Mouse (Mus musculus) embryonic facial prominence, embryonic 15.5 days (tissue): ENCODE measurements around the gene Capzb. TPM values are rescaled to one million over a fixed set of nuclear protein-coding genes. Genes with fewer than 3 reads are reported as not detected.

ENCODE experiments used
- ATAC-seq: fragments of 200-750 bp; cut with Nextera tagmentation; 2 replicates; pipeline ENCODE4 v1.8.0; 2017; ENCODE audit warnings: low read depth, moderate TSS enrichment; ENCODE audit not compliant: insufficient number of reproducible peaks, low FRiP score, low TSS enrichment
- H3K27ac ChIP-seq: fragments of 300-500 bp; sonication (generic); replicated peaks from 2 replicates; pipeline ENCODE4 v1.5.1; 2015; ENCODE audit warnings: mild to moderate bottlenecking, inconsistent platforms
- H3K27me3 ChIP-seq: fragments of 300-500 bp; sonication (generic); 2 replicates; pipeline ENCODE4 v1.6.1; 2015; ENCODE audit warnings: inconsistent platforms
- H3K36me3 ChIP-seq: fragments of 300-500 bp; sonication (generic); 2 replicates; pipeline ENCODE4 v1.6.1; 2015; ENCODE audit warnings: mild to moderate bottlenecking, inconsistent platforms
- H3K4me1 ChIP-seq: fragments of 300-500 bp; sonication (generic); 2 replicates; pipeline ENCODE4 v1.6.1; 2015; ENCODE audit warnings: inconsistent platforms
- H3K4me2 ChIP-seq: fragments of 300-500 bp; sonication (generic); replicated peaks from 2 replicates; pipeline ENCODE4 v1.6.1; 2015; ENCODE audit warnings: mild to moderate bottlenecking, inconsistent platforms
- H3K4me3 ChIP-seq: fragments of 300-500 bp; sonication (generic); replicated peaks from 2 replicates; pipeline ENCODE4 v1.5.1; 2015; ENCODE audit warnings: mild to moderate bottlenecking, inconsistent platforms
- H3K9ac ChIP-seq: fragments of 300-500 bp; sonication (generic); 2 replicates; pipeline ENCODE4 v1.6.1; 2015; ENCODE audit warnings: inconsistent platforms
- H3K9me3 ChIP-seq: fragments of 300-500 bp; sonication (generic); replicated peaks from 2 replicates; pipeline ENCODE4 v1.6.1; 2016; ENCODE audit warnings: inconsistent platforms
- WGBS: fragments of 180-500 bp; shearing (Covaris S2); methylation state at CpG from one replicate; pipeline ENCODE4 v1.1.7; 2015; 5-methylcytosine and 5-hydroxymethylcytosine counted together
- polyA plus RNA-seq: library from polyadenylated mRNA; unstranded; fragments of >200 nt; fragmentation: Nextera tagmentation; extraction: Ambion mirVana; gene quantifications from 2 replicates; pipeline ENCODE4 v1.2.1, GENCODE M21; 2015

Capzb gene
- polyA plus RNA-seq, 1 experiment from 2014 or later: 397 TPM

GRCm38 (mm10) chr4:139270168-139270567, 77.5 kb downstream of the Capzb start:
- Histone ChIP-seq H3K9me3 (no peaks in the 10 kb centered on the region), H3K4me3 (no peak overlapping the region), H3K36me3 (peaks cover 29% of the 10 kb centered on the region), H3K27ac (peak overlapping the region; percentile 76; the same call in 1 of the 2 replicates), H3K4me1 (peaks cover 77% of the 10 kb centered on the region), H3K4me2 (no peak overlapping the region), H3K27me3 (no peaks in the 10 kb centered on the region), H3K9ac (no peak overlapping the region)
- ATAC-seq: no peak
- WGBS: 45% methylated on average over 3 of the region's 3 CpGs

- WGBS: 32% methylated on average over 9 of the region's 9 CpGs
- Histone ChIP-seq H3K4me2 (no peak overlapping the region), H3K27me3 (no peaks in the 10 kb centered on the region), H3K9ac (no peak overlapping the region), H3K36me3 (peaks cover 26% of the 10 kb centered on the region), H3K9me3 (no peaks in the 10 kb centered on the region), H3K27ac (peak overlapping the region; percentile 76), H3K4me1 (peaks cover 78% of the 10 kb centered on the region), H3K4me3 (no peak overlapping the region)
- no peak for ATAC-seq
These were observed 78.9 kb downstream of the Capzb start for GRCm38 (mm10) chr4:139271562-139271961.

- peaks cover 68% of the 10 kb centered on the region for H3K4me1 ChIP-seq
These were observed 80.4 kb downstream of the Capzb start for GRCm38 (mm10) chr4:139272951-139273680.

GRCm38 (mm10) chr4:139274573-139274972, 81.9 kb downstream of the Capzb start:
- 0 out of 2 replicates have a peak overlapping the region, but pooled peaks have one; percentile 7 for H3K27ac ChIP-seq

More at GRCm38 (mm10) chr4:139272951-139273680, 80.4 kb downstream of the Capzb start:
- ATAC-seq: no peak
- Histone ChIP-seq H3K4me3 (no peak overlapping the region), H3K9ac (no peak overlapping the region), H3K27me3 (no peaks in the 10 kb centered on the region), H3K27ac (no peak overlapping the region), H3K36me3 (peaks cover 26% of the 10 kb centered on the region), H3K4me2 (no peak overlapping the region), H3K9me3 (no peaks in the 10 kb centered on the region)
- 87% methylated on average over 10 of the region's 10 CpGs for WGBS

GRCm38 (mm10) chr4:139276411-139276810, 83.7 kb downstream of the Capzb start:
- peaks cover 38% of the 10 kb centered on the region for H3K36me3 ChIP-seq
- no peaks in the 10 kb centered on the region for H3K27me3 ChIP-seq
- no peak for ATAC-seq
- H3K27ac ChIP-seq: 0 out of 2 replicates have a peak overlapping the region, but pooled peaks have one; percentile 39
- no peak overlapping the region for H3K4me3 ChIP-seq
- H3K4me1 ChIP-seq: peaks cover 42% of the 10 kb centered on the region
- no peak overlapping the region for H3K4me2 ChIP-seq
- H3K9ac ChIP-seq: no peak overlapping the region
- no peaks in the 10 kb centered on the region for H3K9me3 ChIP-seq
- WGBS: 65% methylated on average over 7 of the region's 7 CpGs

More at GRCm38 (mm10) chr4:139274573-139274972, 81.9 kb downstream of the Capzb start:
- H3K9me3 ChIP-seq: no peaks in the 10 kb centered on the region
- no peaks in the 10 kb centered on the region for H3K27me3 ChIP-seq
- 86% methylated on average over 7 of the region's 7 CpGs for WGBS
- H3K9ac ChIP-seq: no peak overlapping the region
- H3K36me3 ChIP-seq: peaks cover 22% of the 10 kb centered on the region
- no peak for ATAC-seq
- H3K4me3 ChIP-seq: no peak overlapping the region
- H3K4me1 ChIP-seq: peaks cover 57% of the 10 kb centered on the region
- no peak overlapping the region for H3K4me2 ChIP-seq

- Histone ChIP-seq H3K4me2 (no peak overlapping the region), H3K27ac (no peak overlapping the region), H3K4me1 (peaks cover 32% of the 10 kb centered on the region), H3K4me3 (no peak overlapping the region), H3K9ac (no peak overlapping the region), H3K27me3 (no peaks in the 10 kb centered on the region), H3K9me3 (no peaks in the 10 kb centered on the region), H3K36me3 (peaks cover 56% of the 10 kb centered on the region)
- no peak for ATAC-seq
- WGBS: 86% methylated on average over 12 of the region's 12 CpGs
These were observed 87.8 kb downstream of the Capzb start for GRCm38 (mm10) chr4:139280530-139280929.

- Histone ChIP-seq H3K36me3 (peaks cover 69% of the 10 kb centered on the region), H3K4me2 (no peak overlapping the region), H3K4me3 (no peak overlapping the region), H3K9ac (no peak overlapping the region), H3K27me3 (no peaks in the 10 kb centered on the region), H3K4me1 (peaks cover 26% of the 10 kb centered on the region), H3K27ac (no peak overlapping the region), H3K9me3 (no peaks in the 10 kb centered on the region)
- no peak for ATAC-seq
- 85% methylated on average over 16 of the region's 16 CpGs for WGBS
These were observed 89.2 kb downstream of the Capzb start for GRCm38 (mm10) chr4:139281791-139282345.

- no peak for ATAC-seq
- no peak overlapping the region for H3K4me3 ChIP-seq
- peaks cover 34% of the 10 kb centered on the region for H3K4me1 ChIP-seq
- H3K9me3 ChIP-seq: no peaks in the 10 kb centered on the region
- H3K36me3 ChIP-seq: peaks cover 78% of the 10 kb centered on the region
- 61% methylated on average over 6 of the region's 6 CpGs for WGBS
- no peak overlapping the region for H3K9ac ChIP-seq
- no peaks in the 10 kb centered on the region for H3K27me3 ChIP-seq
- H3K27ac ChIP-seq: no peak overlapping the region
- H3K4me2 ChIP-seq: no peak overlapping the region
These were observed 90.3 kb downstream of the Capzb start for GRCm38 (mm10) chr4:139282955-139283417.

GRCm38 (mm10) chr4:139284877-139285276, 92.2 kb downstream of the Capzb start:
- Histone ChIP-seq H3K4me2 (no peak overlapping the region), H3K4me1 (peaks cover 47% of the 10 kb centered on the region), H3K27me3 (no peaks in the 10 kb centered on the region), H3K36me3 (peaks cover 91% of the 10 kb centered on the region), H3K9me3 (no peaks in the 10 kb centered on the region), H3K4me3 (no peak overlapping the region), H3K9ac (no peak overlapping the region), H3K27ac (no peak overlapping the region)
- no peak for ATAC-seq
- WGBS: 70% methylated on average over 15 of the region's 15 CpGs

GRCm38 (mm10) chr4:139286234-139286633, 93.5 kb downstream of the Capzb start:
- no peak overlapping the region for H3K4me2 ChIP-seq
- H3K27me3 ChIP-seq: no peaks in the 10 kb centered on the region
- H3K4me1 ChIP-seq: peaks cover 44% of the 10 kb centered on the region
- WGBS: 85% methylated on average over 5 of the region's 5 CpGs
- H3K9me3 ChIP-seq: no peaks in the 10 kb centered on the region
- no peak for ATAC-seq
- peaks cover 91% of the 10 kb centered on the region for H3K36me3 ChIP-seq
- no peak overlapping the region for H3K4me3 ChIP-seq
- peak overlapping the region; percentile 68; the same call in 1 of the 2 replicates for H3K27ac ChIP-seq
- no peak overlapping the region for H3K9ac ChIP-seq

- WGBS: 64% methylated on average over 18 of the region's 18 CpGs
- H3K36me3 ChIP-seq: peaks cover 90% of the 10 kb centered on the region
- H3K27me3 ChIP-seq: no peaks in the 10 kb centered on the region
- no peak overlapping the region for H3K4me3 ChIP-seq
- H3K4me2 ChIP-seq: no peak overlapping the region
- ATAC-seq: 0 out of 2 replicates have a peak, but pooled peaks have one; percentile 25
- peaks cover 44% of the 10 kb centered on the region for H3K4me1 ChIP-seq
- H3K9me3 ChIP-seq: no peaks in the 10 kb centered on the region
- H3K27ac ChIP-seq: peak overlapping the region; percentile 68; the same call in 1 of the 2 replicates
- no peak overlapping the region for H3K9ac ChIP-seq
These were observed 94.6 kb downstream of the Capzb start for GRCm38 (mm10) chr4:139287122-139287863.
